Mouse (Mus musculus): ENCODE data around the gene Nrbf2. TPM values are rescaled to one million over a fixed set of nuclear protein-coding genes. Genes with fewer than 3 reads are reported as not detected.
A peak's percentile ranks its signal among the peaks of the same experiment; 100 is the strongest.

The Nrbf2 gene
- polyA plus RNA-seq, 1 experiment from 2014 or later: 35.3 TPM

DNA sequence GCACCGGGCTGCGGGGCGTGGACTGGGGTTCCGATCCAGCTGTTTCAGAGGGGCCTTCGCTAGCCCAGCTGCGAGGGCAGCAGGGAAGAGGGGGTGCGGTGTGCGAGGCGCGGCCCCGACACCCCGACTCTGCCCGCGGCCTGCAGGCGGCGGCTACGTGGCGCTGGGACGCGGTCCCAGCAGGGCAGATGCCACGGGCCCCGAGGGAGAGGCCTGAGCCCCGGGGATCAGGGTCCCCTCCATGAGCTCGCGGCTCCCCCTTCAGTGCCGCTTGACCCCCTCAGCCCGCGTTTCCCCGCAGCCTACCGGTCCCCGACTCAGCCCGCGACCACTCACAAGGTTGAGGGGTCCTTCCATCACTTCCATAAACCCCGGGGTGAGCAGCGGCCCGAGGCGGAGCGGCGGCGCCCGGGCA lies 337 bp downstream of the Nrbf2 start:
- peak overlapping the region; percentile 89 for H3K9ac ChIP-seq (replicated peaks; ENCODE audit: low read depth, low read length)
- ATAC-seq (ENCODE audit: insufficient number of reproducible peaks, insufficient read depth, low FRiP score, low read depth): peak; percentile 66
- H3K36me3 ChIP-seq (ENCODE audit: control insufficient read depth, insufficient read depth, low read length): no peaks in the 10 kb centered on the region
- under 1% methylated on average over 34 of the region's 41 CpGs for WGBS
- peak overlapping the region; percentile 87 for H3K4me2 ChIP-seq (replicated peaks; ENCODE audit: low read depth, low read length)
- H3K27ac ChIP-seq (ENCODE audit: low read length): peak overlapping the region; percentile 77; the same call in 1 of the 2 replicates
- peaks cover 12% of the 10 kb centered on the region; the same call in 1 of the 2 replicates for H3K4me1 ChIP-seq (ENCODE audit: control insufficient read depth, insufficient read depth, low read length)
- no peaks in the 10 kb centered on the region for H3K27me3 ChIP-seq (ENCODE audit: control insufficient read depth, insufficient read depth, low read length)
- peak overlapping the region; percentile 84 for H3K4me3 ChIP-seq (ENCODE audit: low read depth, low read length)
- no peaks in the 10 kb centered on the region for H3K9me3 ChIP-seq (ENCODE audit: control insufficient read depth, low read depth, low read length)

- Histone ChIP-seq H3K27me3 (ENCODE audit: control insufficient read depth, insufficient read depth, low read length) (no peaks in the 10 kb centered on the region), H3K27ac (ENCODE audit: low read length) (peak overlapping the region; percentile 77; the same call in 1 of the 2 replicates), H3K36me3 (ENCODE audit: control insufficient read depth, insufficient read depth, low read length) (no peaks in the 10 kb centered on the region), H3K9me3 (ENCODE audit: control insufficient read depth, low read depth, low read length) (no peaks in the 10 kb centered on the region), H3K4me3 (ENCODE audit: low read depth, low read length) (peak overlapping the region; percentile 84), H3K9ac (replicated peaks; ENCODE audit: low read depth, low read length) (peak overlapping the region; percentile 89), H3K4me2 (replicated peaks; ENCODE audit: low read depth, low read length) (peak overlapping the region; percentile 87), H3K4me1 (ENCODE audit: control insufficient read depth, insufficient read depth, low read length) (peaks cover 12% of the 10 kb centered on the region; the same call in 1 of the 2 replicates)
- WGBS: under 1% methylated on average over 10 of the region's 10 CpGs
- ATAC-seq (ENCODE audit: insufficient number of reproducible peaks, insufficient read depth, low FRiP score, low read depth): no peak
These were observed 794 bp downstream of the Nrbf2 start for GRCm38 (mm10) chr10:67284311-67284710.

GRCm38 (mm10) chr10:67283516-67283915 lies 1.6 kb downstream of the Nrbf2 start:
- Histone ChIP-seq H3K27me3 (ENCODE audit: control insufficient read depth, insufficient read depth, low read length) (no peaks in the 10 kb centered on the region), H3K9ac (replicated peaks; ENCODE audit: low read depth, low read length) (0 out of 2 replicates have a peak overlapping the region, but pooled peaks have one; percentile 2), H3K27ac (ENCODE audit: low read length) (no peak overlapping the region), H3K4me2 (replicated peaks; ENCODE audit: low read depth, low read length) (peak overlapping the region; percentile 87; the same call in 1 of the 2 replicates), H3K4me3 (ENCODE audit: low read depth, low read length) (peak overlapping the region; percentile 84), H3K4me1 (ENCODE audit: control insufficient read depth, insufficient read depth, low read length) (peaks cover 12% of the 10 kb centered on the region; the same call in 1 of the 2 replicates), H3K36me3 (ENCODE audit: control insufficient read depth, insufficient read depth, low read length) (no peaks in the 10 kb centered on the region), H3K9me3 (ENCODE audit: control insufficient read depth, low read depth, low read length) (no peaks in the 10 kb centered on the region)
- ATAC-seq (ENCODE audit: insufficient number of reproducible peaks, insufficient read depth, low FRiP score, low read depth): no peak
- 82% methylated on average over 9 of the region's 9 CpGs for WGBS

DNA sequence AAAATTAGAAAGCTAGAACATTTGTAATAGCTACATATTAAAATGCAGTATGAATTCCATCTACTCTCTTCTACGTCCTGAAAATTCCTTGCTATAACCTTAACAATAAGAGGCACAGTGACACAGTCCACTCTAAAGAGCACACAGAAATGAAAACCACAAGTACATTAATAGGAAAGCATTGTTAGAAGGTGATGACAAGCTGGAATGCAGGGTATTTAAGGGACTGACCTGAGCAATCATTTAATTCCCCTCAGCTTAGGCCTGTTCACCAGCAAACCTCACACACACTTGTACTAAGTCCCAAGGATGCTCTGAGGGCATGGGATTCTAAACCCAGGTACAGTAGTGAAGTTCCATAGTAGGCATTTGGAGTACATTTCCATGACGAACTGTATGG lies 2.6 kb downstream of the Nrbf2 start:
- WGBS: 77% methylated on average over 2 of the region's 2 CpGs
- no peaks in the 10 kb centered on the region for H3K9me3 ChIP-seq (ENCODE audit: control insufficient read depth, low read depth, low read length)
- no peak overlapping the region for H3K27ac ChIP-seq (ENCODE audit: low read length)
- no peak for ATAC-seq (ENCODE audit: insufficient number of reproducible peaks, insufficient read depth, low FRiP score, low read depth)
- H3K4me1 ChIP-seq (ENCODE audit: control insufficient read depth, insufficient read depth, low read length): peaks cover 12% of the 10 kb centered on the region; the same call in 1 of the 2 replicates
- no peaks in the 10 kb centered on the region for H3K36me3 ChIP-seq (ENCODE audit: control insufficient read depth, insufficient read depth, low read length)
- H3K27me3 ChIP-seq (ENCODE audit: control insufficient read depth, insufficient read depth, low read length): no peaks in the 10 kb centered on the region
- H3K4me2 ChIP-seq (replicated peaks; ENCODE audit: low read depth, low read length): no peak overlapping the region
- H3K9ac ChIP-seq (replicated peaks; ENCODE audit: low read depth, low read length): no peak overlapping the region
- no peak overlapping the region for H3K4me3 ChIP-seq (ENCODE audit: low read depth, low read length)

DNA sequence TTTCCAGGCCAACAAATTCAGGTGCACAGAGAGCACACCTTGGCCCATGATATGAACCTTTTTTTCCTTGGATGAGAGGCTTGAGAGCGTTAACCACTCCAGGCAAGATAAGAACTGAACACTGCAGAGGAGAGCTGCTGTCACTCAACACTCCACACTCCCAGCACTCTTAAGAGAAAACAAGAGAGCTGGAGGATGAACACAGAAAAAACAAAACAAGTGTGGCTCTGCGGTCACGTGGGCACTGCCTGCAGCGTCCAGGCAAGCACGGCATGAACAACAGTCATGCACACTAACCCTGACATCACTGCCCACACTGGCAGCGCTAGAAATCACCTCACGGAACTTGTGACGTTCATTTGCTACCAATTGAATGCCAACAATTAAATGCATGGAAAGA lies 3.3 kb downstream of the Nrbf2 start:
- H3K27me3 ChIP-seq (ENCODE audit: control insufficient read depth, insufficient read depth, low read length): no peaks in the 10 kb centered on the region
- H3K4me3 ChIP-seq (ENCODE audit: low read depth, low read length): no peak overlapping the region
- no peaks in the 10 kb centered on the region for H3K36me3 ChIP-seq (ENCODE audit: control insufficient read depth, insufficient read depth, low read length)
- WGBS: 83% methylated on average over 8 of the region's 8 CpGs
- H3K4me2 ChIP-seq (replicated peaks; ENCODE audit: low read depth, low read length): no peak overlapping the region
- peaks cover 12% of the 10 kb centered on the region; the same call in 1 of the 2 replicates for H3K4me1 ChIP-seq (ENCODE audit: control insufficient read depth, insufficient read depth, low read length)
- no peak for ATAC-seq (ENCODE audit: insufficient number of reproducible peaks, insufficient read depth, low FRiP score, low read depth)
- H3K9me3 ChIP-seq (ENCODE audit: control insufficient read depth, low read depth, low read length): no peaks in the 10 kb centered on the region
- no peak overlapping the region for H3K27ac ChIP-seq (ENCODE audit: low read length)
- H3K9ac ChIP-seq (replicated peaks; ENCODE audit: low read depth, low read length): no peak overlapping the region

DNA sequence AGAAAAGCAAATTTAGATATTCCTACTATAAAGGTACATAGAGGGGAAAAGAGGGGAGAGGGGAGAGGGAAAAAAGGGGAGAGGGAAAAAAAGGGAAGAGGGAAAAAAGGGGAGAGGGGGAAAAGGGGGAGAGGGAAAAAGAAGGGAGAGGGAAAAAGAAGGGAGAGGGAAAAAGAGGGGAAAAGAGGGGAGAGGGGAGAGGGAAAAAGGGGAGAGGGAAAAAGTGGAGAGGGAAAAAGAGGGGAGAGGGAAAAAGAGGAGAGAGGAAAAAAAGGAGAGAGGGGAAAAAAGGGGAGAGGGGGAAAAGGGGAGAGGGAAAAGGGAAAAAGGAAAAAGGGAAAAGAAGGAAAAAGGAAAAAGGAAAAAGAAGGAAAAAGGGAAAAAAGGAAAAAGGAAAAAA lies 9.2 kb downstream of the Nrbf2 start:
- Histone ChIP-seq H3K9ac (replicated peaks; ENCODE audit: low read depth, low read length) (no peak overlapping the region), H3K27me3 (ENCODE audit: control insufficient read depth, insufficient read depth, low read length) (no peaks in the 10 kb centered on the region), H3K9me3 (ENCODE audit: control insufficient read depth, low read depth, low read length) (no peaks in the 10 kb centered on the region), H3K4me2 (replicated peaks; ENCODE audit: low read depth, low read length) (no peak overlapping the region), H3K4me3 (ENCODE audit: low read depth, low read length) (no peak overlapping the region), H3K27ac (ENCODE audit: low read length) (no peak overlapping the region), H3K36me3 (ENCODE audit: control insufficient read depth, insufficient read depth, low read length) (peaks cover 9% of the 10 kb centered on the region; the same call in 1 of the 2 replicates), H3K4me1 (ENCODE audit: control insufficient read depth, insufficient read depth, low read length) (no peaks in the 10 kb centered on the region)
- no peak for ATAC-seq (ENCODE audit: insufficient number of reproducible peaks, insufficient read depth, low FRiP score, low read depth)

DNA sequence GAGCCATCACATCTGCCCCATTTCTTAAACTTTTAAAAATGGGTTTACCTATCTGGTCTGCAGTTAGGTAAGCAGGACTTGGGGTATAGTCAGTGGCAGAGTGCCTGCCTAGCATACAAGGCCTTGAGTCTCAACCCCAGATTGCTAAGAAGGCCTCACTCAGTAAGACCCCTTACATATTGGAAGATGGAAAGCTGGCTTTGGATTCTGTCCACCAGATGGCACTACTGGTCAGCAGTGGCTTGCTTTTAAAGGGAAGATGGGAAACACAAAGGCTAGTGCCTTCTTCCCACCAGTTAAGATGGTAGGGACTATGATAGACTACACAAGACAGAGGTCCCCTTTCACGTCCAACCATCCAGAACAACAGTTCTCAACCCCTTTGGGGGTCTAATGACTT lies 20.3 kb downstream of the Nrbf2 start:
- Histone ChIP-seq H3K9me3 (ENCODE audit: control insufficient read depth, low read depth, low read length) (no peaks in the 10 kb centered on the region), H3K9ac (replicated peaks; ENCODE audit: low read depth, low read length) (no peak overlapping the region), H3K4me2 (replicated peaks; ENCODE audit: low read depth, low read length) (no peak overlapping the region), H3K4me3 (ENCODE audit: low read depth, low read length) (no peak overlapping the region), H3K36me3 (ENCODE audit: control insufficient read depth, insufficient read depth, low read length) (peaks cover 22% of the 10 kb centered on the region), H3K27ac (ENCODE audit: low read length) (no peak overlapping the region), H3K27me3 (ENCODE audit: control insufficient read depth, insufficient read depth, low read length) (no peaks in the 10 kb centered on the region), H3K4me1 (ENCODE audit: control insufficient read depth, insufficient read depth, low read length) (no peaks in the 10 kb centered on the region)
- ATAC-seq (ENCODE audit: insufficient number of reproducible peaks, insufficient read depth, low FRiP score, low read depth): no peak
- WGBS: 52% methylated on average over 1 of the region's 1 CpGs

DNA sequence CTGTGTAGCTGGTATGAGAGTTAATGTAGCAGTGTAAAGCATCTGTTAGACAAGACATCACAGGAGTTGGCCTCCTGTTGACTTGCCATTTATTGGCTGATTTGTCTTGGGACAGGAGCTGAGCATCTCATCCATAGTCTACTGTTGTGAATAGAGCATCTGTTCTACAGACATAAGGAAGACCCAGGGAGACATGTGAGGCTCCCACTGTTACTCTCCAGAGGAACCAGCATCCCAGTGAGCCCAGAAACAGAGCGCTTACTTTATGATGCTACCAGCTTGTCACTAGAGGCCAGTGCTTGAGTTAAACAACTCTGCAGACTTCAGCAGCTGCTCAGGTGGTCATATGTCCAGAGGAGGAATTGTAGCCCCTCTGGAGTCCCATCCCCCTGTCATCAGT lies 32.0 kb downstream of the Nrbf2 start:
- ATAC-seq (ENCODE audit: insufficient number of reproducible peaks, insufficient read depth, low FRiP score, low read depth): no peak
- no peak overlapping the region for H3K27ac ChIP-seq (ENCODE audit: low read length)
- no peak overlapping the region for H3K9ac ChIP-seq (replicated peaks; ENCODE audit: low read depth, low read length)
- H3K4me2 ChIP-seq (replicated peaks; ENCODE audit: low read depth, low read length): no peak overlapping the region
- H3K9me3 ChIP-seq (ENCODE audit: control insufficient read depth, low read depth, low read length): no peaks in the 10 kb centered on the region
- H3K4me3 ChIP-seq (ENCODE audit: low read depth, low read length): no peak overlapping the region
- H3K36me3 ChIP-seq (ENCODE audit: control insufficient read depth, insufficient read depth, low read length): peaks cover 36% of the 10 kb centered on the region
- H3K27me3 ChIP-seq (ENCODE audit: control insufficient read depth, insufficient read depth, low read length): no peaks in the 10 kb centered on the region
- H3K4me1 ChIP-seq (ENCODE audit: control insufficient read depth, insufficient read depth, low read length): no peaks in the 10 kb centered on the region
- WGBS: 91% methylated on average over 1 of the region's 1 CpGs

- no peak overlapping the region for H3K4me3 ChIP-seq (ENCODE audit: low read depth, low read length)
- 77% methylated on average over 5 of the region's 5 CpGs for WGBS
- no peaks in the 10 kb centered on the region for H3K27me3 ChIP-seq (ENCODE audit: control insufficient read depth, insufficient read depth, low read length)
- peaks cover 35% of the 10 kb centered on the region for H3K36me3 ChIP-seq (ENCODE audit: control insufficient read depth, insufficient read depth, low read length)
- no peak for ATAC-seq (ENCODE audit: insufficient number of reproducible peaks, insufficient read depth, low FRiP score, low read depth)
- no peak overlapping the region for H3K9ac ChIP-seq (replicated peaks; ENCODE audit: low read depth, low read length)
- no peaks in the 10 kb centered on the region for H3K4me1 ChIP-seq (ENCODE audit: control insufficient read depth, insufficient read depth, low read length)
- no peaks in the 10 kb centered on the region for H3K9me3 ChIP-seq (ENCODE audit: control insufficient read depth, low read depth, low read length)
- no peak overlapping the region for H3K4me2 ChIP-seq (replicated peaks; ENCODE audit: low read depth, low read length)
- no peak overlapping the region for H3K27ac ChIP-seq (ENCODE audit: low read length)
These were observed 32.8 kb downstream of the Nrbf2 start for GRCm38 (mm10) chr10:67252353-67252752.
